Mouse (Mus musculus) forebrain, embryonic 16.5 days (tissue): Measurements from ENCODE around the gene Atg4a-ps. TPM values are rescaled to one million over a fixed set of nuclear protein-coding genes. Genes with fewer than 3 reads are reported as not detected.

Experiments
- ATAC-seq: fragments of 200-750 bp; cut with Nextera tagmentation; 2 replicates; pipeline ENCODE4 v1.8.0; 2017; ENCODE audit warnings: mild to moderate bottlenecking, moderate library complexity
- H3K27ac ChIP-seq: fragments of 300-500 bp; sonication (generic); 2 replicates; pipeline ENCODE4 v1.5.1; 2014; ENCODE audit warnings: low read length, control low read depth
- H3K27me3 ChIP-seq: fragments of 300-500 bp; sonication (generic); replicated peaks from 2 replicates; pipeline ENCODE4 v1.6.1; 2014; ENCODE audit warnings: low read length; ENCODE audit not compliant: control insufficient read depth, insufficient read depth
- H3K36me3 ChIP-seq: fragments of 300-500 bp; sonication (generic); 2 replicates; pipeline ENCODE4 v1.6.1; 2014; ENCODE audit not compliant: control insufficient read depth, insufficient read depth
- H3K4me1 ChIP-seq: fragments of 300-500 bp; sonication (generic); replicated peaks from 2 replicates; pipeline ENCODE4 v1.6.1; 2014; ENCODE audit warnings: low read length; ENCODE audit not compliant: control insufficient read depth, insufficient read depth
- H3K4me2 ChIP-seq: fragments of 300-500 bp; sonication (generic); 2 replicates; pipeline ENCODE4 v1.6.1; 2014; ENCODE audit warnings: mild to moderate bottlenecking, low read length, control low read depth
- H3K4me3 ChIP-seq: fragments of 300-500 bp; sonication (generic); replicated peaks from 2 replicates; pipeline ENCODE4 v1.5.1; 2014; ENCODE audit warnings: mild to moderate bottlenecking, low read length, control low read depth
- H3K9ac ChIP-seq: fragments of 300-500 bp; sonication (generic); replicated peaks from 2 replicates; pipeline ENCODE4 v1.6.1; 2014; ENCODE audit warnings: low read depth, low read length, control low read depth
- H3K9me3 ChIP-seq: fragments of 300-500 bp; sonication (generic); 2 replicates; pipeline ENCODE4 v1.6.1; 2016; ENCODE audit warnings: low read length; ENCODE audit not compliant: control insufficient read depth
- WGBS: fragments of 180-500 bp; shearing (Covaris S2); extraction: QIAGEN DNeasy Blood & Tissue Kit; methylation state at CpG from one replicate; pipeline ENCODE4 v1.1.7; 2014; 5-methylcytosine and 5-hydroxymethylcytosine counted together
- polyA plus RNA-seq: library from polyadenylated mRNA; unstranded; fragments of >200 nt; fragmentation: Nextera tagmentation; extraction: Ambion mirVana; gene quantifications from 2 replicates; pipeline ENCODE4 v1.2.1, GENCODE M21; 2015

Gene Atg4a-ps
- polyA plus RNA-seq, 1 experiment from 2014 or later = 0.16 TPM

DNA sequence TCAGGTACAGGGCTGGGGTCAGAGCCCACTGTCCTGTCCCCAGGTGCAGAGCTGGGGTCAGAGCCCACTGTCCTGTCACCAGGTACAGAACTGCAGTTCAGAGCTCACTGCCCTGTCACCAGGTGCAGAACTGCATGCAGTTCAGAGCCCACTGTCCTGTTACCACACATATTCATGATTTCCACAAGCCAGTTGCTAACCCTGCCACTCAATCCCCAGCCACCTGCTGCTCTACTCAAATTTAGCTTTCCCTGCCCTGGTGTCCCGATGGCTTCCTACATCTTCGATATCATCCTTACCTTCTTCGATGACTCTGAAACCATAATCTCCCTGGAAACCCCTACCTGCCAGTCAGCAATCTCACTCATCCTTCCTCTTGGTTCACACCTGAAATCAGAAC is 17.5 kb upstream of the Atg4a-ps start:
- Histone ChIP-seq H3K27ac (no peak overlapping the region), H3K27me3 (no peaks in the 10 kb centered on the region), H3K36me3 (no peaks in the 10 kb centered on the region), H3K9ac (no peak overlapping the region), H3K4me3 (no peak overlapping the region), H3K4me1 (peaks cover under 1% of the 10 kb centered on the region; the same call in 1 of the 2 replicates), H3K9me3 (no peaks in the 10 kb centered on the region), H3K4me2 (no peak overlapping the region)
- 98% methylated on average over 3 of the region's 3 CpGs for WGBS
- ATAC-seq = no peak

DNA sequence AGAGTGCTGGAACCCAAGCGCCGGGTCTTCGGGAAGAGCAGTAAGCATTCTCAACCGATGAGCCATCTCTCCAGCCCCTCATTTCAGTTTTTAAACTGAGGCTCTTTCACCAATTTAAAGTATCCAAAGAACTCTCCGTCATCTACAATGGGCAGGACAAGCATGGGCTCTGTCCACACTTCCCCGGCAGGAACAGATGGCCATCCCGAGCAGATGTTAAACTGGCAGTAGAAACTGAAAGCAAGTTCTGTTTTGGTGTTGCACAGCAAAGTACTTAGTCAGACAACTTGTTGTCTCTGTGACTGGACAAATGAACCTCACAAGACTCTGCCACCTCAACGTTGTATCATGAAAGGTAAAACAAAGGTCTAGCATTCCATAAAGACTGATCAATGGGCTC is 15.8 kb upstream of the Atg4a-ps start:
- no peak overlapping the region for H3K27ac ChIP-seq
- no peak for ATAC-seq
- 87% methylated on average over 8 of the region's 8 CpGs for whole genome bisulfite sequencing
- H3K4me1 ChIP-seq = peaks cover 4% of the 10 kb centered on the region; the same call in 1 of the 2 replicates
- H3K36me3 ChIP-seq = no peaks in the 10 kb centered on the region
- no peaks in the 10 kb centered on the region for H3K27me3 ChIP-seq
- H3K4me2 ChIP-seq = no peak overlapping the region
- H3K9ac ChIP-seq = no peak overlapping the region
- no peaks in the 10 kb centered on the region for H3K9me3 ChIP-seq
- no peak overlapping the region for H3K4me3 ChIP-seq

GRCm38 (mm10) chr3:103660012-103660411 is 14.1 kb upstream of the Atg4a-ps start:
- no peaks in the 10 kb centered on the region for H3K36me3 ChIP-seq
- H3K27me3 ChIP-seq = no peaks in the 10 kb centered on the region
- no peak overlapping the region for H3K4me3 ChIP-seq
- no peak for ATAC-seq
- 71% methylated on average over 2 of the region's 2 CpGs for WGBS
- no peak overlapping the region for H3K9ac ChIP-seq
- no peaks in the 10 kb centered on the region for H3K9me3 ChIP-seq
- no peak overlapping the region for H3K4me2 ChIP-seq
- peaks cover 4% of the 10 kb centered on the region; the same call in 1 of the 2 replicates for H3K4me1 ChIP-seq
- H3K27ac ChIP-seq = no peak overlapping the region

- 12% methylated on average over 1 of the region's 1 CpGs for WGBS
- ATAC-seq = no peak
- Histone ChIP-seq H3K27me3 (no peaks in the 10 kb centered on the region), H3K4me3 (no peak overlapping the region), H3K27ac (no peak overlapping the region), H3K4me2 (no peak overlapping the region), H3K4me1 (no peaks in the 10 kb centered on the region), H3K9ac (no peak overlapping the region), H3K36me3 (no peaks in the 10 kb centered on the region), H3K9me3 (0 out of 2 replicates have a peak, but pooled peaks cover 2% of the 10 kb centered on the region)
Observed at GRCm38 (mm10) chr3:103650406-103650805, 4.5 kb upstream of the Atg4a-ps start.

- no peak overlapping the region for H3K4me2 ChIP-seq
- H3K9ac ChIP-seq = no peak overlapping the region
- H3K27me3 ChIP-seq = no peaks in the 10 kb centered on the region
- 0 out of 2 replicates have a peak, but pooled peaks cover 2% of the 10 kb centered on the region for H3K9me3 ChIP-seq
- ATAC-seq = no peak
- WGBS = 66% methylated on average over 6 of the region's 6 CpGs
- H3K27ac ChIP-seq = no peak overlapping the region
- H3K36me3 ChIP-seq = no peaks in the 10 kb centered on the region
- no peak overlapping the region for H3K4me3 ChIP-seq
- H3K4me1 ChIP-seq = no peaks in the 10 kb centered on the region
Observed at GRCm38 (mm10) chr3:103649716-103650115, 3.8 kb upstream of the Atg4a-ps start.

GRCm38 (mm10) chr3:103648486-103648885 is 2.6 kb upstream of the Atg4a-ps start:
- 83% methylated on average over 4 of the region's 4 CpGs for WGBS
- H3K9ac ChIP-seq = no peak overlapping the region

DNA sequence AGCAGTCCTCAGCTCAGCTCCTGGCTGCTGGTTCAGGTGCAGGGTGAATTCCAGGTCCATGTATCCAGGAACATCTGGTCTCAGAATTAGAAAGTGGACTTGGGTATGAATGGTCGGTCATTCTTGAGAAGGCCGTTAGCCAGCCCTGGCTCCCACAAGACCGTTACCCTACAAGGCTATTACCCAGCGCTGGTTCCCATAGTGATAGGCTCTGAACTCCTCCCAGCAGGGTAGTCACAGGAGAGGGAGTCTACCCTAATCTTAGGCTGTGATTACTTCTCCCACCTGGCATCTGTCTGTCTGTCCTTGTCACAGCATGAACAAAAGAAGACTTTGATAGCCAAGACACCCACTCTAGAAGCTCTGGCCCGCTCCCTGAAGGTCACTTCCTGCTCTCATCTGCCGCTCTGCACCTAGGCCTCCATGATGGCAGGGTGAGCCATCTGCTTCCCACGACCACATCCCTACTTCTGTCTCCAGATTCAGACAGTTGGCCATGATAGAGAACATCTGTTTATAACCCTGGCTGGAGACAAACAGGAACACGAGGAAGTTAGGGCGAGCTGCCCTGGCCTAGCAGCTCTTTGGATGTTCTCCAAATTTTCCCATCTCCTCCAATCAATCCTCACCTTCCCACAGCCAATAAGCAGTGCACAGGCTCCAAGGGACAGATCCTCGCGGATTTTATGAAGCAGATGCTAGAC is 1.4 kb upstream of the Atg4a-ps start:
- Histone ChIP-seq H3K27ac (no peak overlapping the region), H3K9ac (no peak overlapping the region), H3K4me2 (no peak overlapping the region), H3K4me1 (no peaks in the 10 kb centered on the region), H3K36me3 (no peaks in the 10 kb centered on the region), H3K9me3 (0 out of 2 replicates have a peak, but pooled peaks cover 2% of the 10 kb centered on the region), H3K27me3 (no peaks in the 10 kb centered on the region), H3K4me3 (no peak overlapping the region)
- WGBS = 83% methylated on average over 11 of the region's 11 CpGs
- ATAC-seq = no peak

More at GRCm38 (mm10) chr3:103648486-103648885, 2.6 kb upstream of the Atg4a-ps start:
- no peak overlapping the region for H3K27ac ChIP-seq
- H3K4me2 ChIP-seq = no peak overlapping the region
- H3K36me3 ChIP-seq = no peaks in the 10 kb centered on the region
- no peaks in the 10 kb centered on the region for H3K4me1 ChIP-seq
- H3K9me3 ChIP-seq = 0 out of 2 replicates have a peak, but pooled peaks cover 2% of the 10 kb centered on the region
- H3K4me3 ChIP-seq = no peak overlapping the region
- no peak for ATAC-seq
- H3K27me3 ChIP-seq = no peaks in the 10 kb centered on the region

- no peak overlapping the region for H3K27ac ChIP-seq
Observed at GRCm38 (mm10) chr3:103641301-103641700, 4.6 kb downstream of the Atg4a-ps start.

DNA sequence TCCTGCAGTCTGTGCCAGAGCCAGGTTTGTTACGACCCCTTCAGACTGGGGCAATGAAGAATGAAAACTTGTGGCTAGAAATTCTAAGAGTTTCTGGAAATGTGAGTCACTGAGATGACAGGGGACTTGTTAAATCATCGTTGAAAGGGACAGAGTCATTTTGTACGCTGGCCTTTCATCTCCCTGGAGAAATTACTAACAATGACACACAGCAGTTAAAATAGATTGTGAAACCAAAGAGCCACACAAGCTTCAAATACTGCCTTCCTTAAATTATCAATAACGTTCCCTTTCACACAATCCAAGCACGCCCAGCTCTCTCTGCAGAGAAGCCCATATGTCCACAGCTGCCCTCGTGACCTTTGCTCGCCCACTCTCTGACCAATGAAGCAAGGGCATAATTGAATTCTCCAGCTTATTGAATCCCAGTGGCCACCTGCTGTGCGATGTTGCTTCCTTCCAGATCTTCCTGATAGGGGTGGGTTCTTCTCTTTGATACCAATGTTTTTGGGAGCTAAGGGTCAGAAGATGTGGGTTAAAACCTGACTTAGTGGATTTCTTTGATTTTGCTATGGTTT is 5.6 kb downstream of the Atg4a-ps start:
- no peak overlapping the region for H3K27ac ChIP-seq
- no peak overlapping the region for H3K4me2 ChIP-seq
- no peak overlapping the region for H3K9ac ChIP-seq
- no peaks in the 10 kb centered on the region for H3K9me3 ChIP-seq
- 45% methylated on average over 8 of the region's 8 CpGs for WGBS
- no peaks in the 10 kb centered on the region for H3K27me3 ChIP-seq
- no peak overlapping the region for H3K4me3 ChIP-seq
- H3K4me1 ChIP-seq = no peaks in the 10 kb centered on the region
- H3K36me3 ChIP-seq = no peaks in the 10 kb centered on the region; the same call in 1 of the 2 replicates
- ATAC-seq = no peak

More at GRCm38 (mm10) chr3:103641301-103641700, 4.6 kb downstream of the Atg4a-ps start:
- no peak overlapping the region for H3K4me3 ChIP-seq
- H3K27me3 ChIP-seq = no peaks in the 10 kb centered on the region
- peak; percentile 69 for ATAC-seq
- 44% methylated on average over 7 of the region's 7 CpGs for WGBS
- no peaks in the 10 kb centered on the region for H3K9me3 ChIP-seq
- H3K36me3 ChIP-seq = no peaks in the 10 kb centered on the region; the same call in 1 of the 2 replicates
- H3K4me2 ChIP-seq = no peak overlapping the region
- H3K9ac ChIP-seq = no peak overlapping the region
- H3K4me1 ChIP-seq = no peaks in the 10 kb centered on the region
